Mouse (Mus musculus): Measurements from ENCODE around the gene Mbtd1. TPM values are rescaled to one million over a fixed set of nuclear protein-coding genes. Genes with fewer than 3 reads are reported as not detected.

The Mbtd1 gene
- polyA plus RNA-seq (2015; fragmentation: Illumina TruSeq; extraction: RNeasy Lipid Tissue Mini Kit (QIAGEN cat#74804); ENCODE audit: insufficient read depth, low replicate concordance), result 63.4 TPM

GRCm38 (mm10) chr11:93885572-93886410 lies at the start of gene Mbtd1, which contains the start of gene Utp18:
TSS of gene Mbtd1 (plus strand) at chr11:93885852.
TSS of gene Utp18 (minus strand) at chr11:93885766.

GRCm38 (mm10) chr11:93956159-93956558 lies 70.5 kb downstream of the Mbtd1 start, which contains the start of gene Nme2:
TSS of gene Nme2 (minus strand) at chr11:93956259.

DNA sequence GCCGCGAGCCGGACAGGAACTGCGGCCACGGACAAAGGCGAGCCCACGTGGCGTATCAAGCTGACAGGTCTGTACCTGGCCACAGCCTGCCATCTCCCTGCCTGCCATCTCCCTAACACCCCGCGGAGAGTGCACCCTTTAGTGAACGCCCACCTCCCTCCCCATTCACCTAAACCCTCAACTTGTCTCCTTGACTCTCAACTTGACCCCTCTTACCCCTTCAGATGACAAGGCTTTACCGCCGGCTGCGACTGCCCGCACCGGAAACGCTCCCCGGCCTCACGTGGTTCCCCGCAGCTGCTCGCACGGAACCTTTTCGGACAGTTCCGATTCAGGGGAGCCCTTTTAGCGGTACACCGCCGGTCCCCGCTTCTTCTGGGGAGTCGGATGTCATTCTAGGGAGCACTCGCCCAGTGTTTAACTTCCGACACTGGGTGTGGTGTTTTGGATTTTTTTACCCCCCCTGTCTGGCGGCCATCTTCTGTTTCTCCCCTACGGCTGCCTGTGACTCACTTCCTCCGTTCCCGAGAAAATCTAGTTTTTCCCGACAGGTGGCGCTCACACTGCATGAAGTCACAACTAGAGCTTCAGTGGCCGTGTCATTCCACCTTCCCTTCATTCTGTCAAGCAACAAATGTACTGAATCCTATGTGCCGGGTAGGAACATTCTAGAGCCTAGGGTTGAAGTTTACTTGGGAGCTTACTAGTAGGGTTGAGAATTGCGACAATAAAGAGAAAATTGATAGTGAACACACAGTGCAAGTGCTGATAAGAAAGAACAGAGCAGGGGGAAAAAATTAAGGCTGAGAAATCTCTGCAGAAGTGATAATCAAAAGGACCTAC lies 82.6 kb downstream of the Mbtd1 start, which contains the start of the genes Gm20390 and Nme1:
Gm20390 (minus strand) TSS at position 289 of the 843 bp plus-strand sequence.
Nme1 (minus strand) TSS at position 517 of the 843 bp plus-strand sequence.

GRCm38 (mm10) chr11:93995720-93996305 lies 110.2 kb downstream of the Mbtd1 start, which contains the start of gene Spag9:
TSS of gene Spag9 (plus strand) at chr11:93996091.

Other genes starting within 250 kb of the Mbtd1 start
- gene Utp18, start 86 bp upstream of the Mbtd1 start, polyA plus RNA-seq (2015; fragmentation: Illumina TruSeq; extraction: RNeasy Lipid Tissue Mini Kit (QIAGEN cat#74804); ENCODE audit: insufficient read depth, low replicate concordance), result 41.1 TPM
- 269 TPM for gene Nme2, start 70.4 kb downstream of the Mbtd1 start, polyA plus RNA-seq (2015; fragmentation: Illumina TruSeq; extraction: RNeasy Lipid Tissue Mini Kit (QIAGEN cat#74804); ENCODE audit: insufficient read depth, low replicate concordance)
- not detected for gene Gm20390, start 82.4 kb downstream of the Mbtd1 start, polyA plus RNA-seq (2015; fragmentation: Illumina TruSeq; extraction: RNeasy Lipid Tissue Mini Kit (QIAGEN cat#74804); ENCODE audit: insufficient read depth, low replicate concordance)
- gene Nme1, start 82.7 kb downstream of the Mbtd1 start, polyA plus RNA-seq (2015; fragmentation: Illumina TruSeq; extraction: RNeasy Lipid Tissue Mini Kit (QIAGEN cat#74804); ENCODE audit: insufficient read depth, low replicate concordance), result 69.4 TPM
- gene Spag9, start 110.2 kb downstream of the Mbtd1 start, polyA plus RNA-seq (2015; fragmentation: Illumina TruSeq; extraction: RNeasy Lipid Tissue Mini Kit (QIAGEN cat#74804); ENCODE audit: insufficient read depth, low replicate concordance), result 92.0 TPM